Mouse (Mus musculus) bone marrow macrophage, adult 2 months (primary cell): ENCODE results near the gene Dgkb.

Source experiments
- CTCF ChIP-seq: IDR thresholded peaks from 2 replicates; pipeline ENCODE4 v1.5.1; 2012; ENCODE audit warnings: low read depth, mild to moderate bottlenecking, low read length, moderate library complexity
- POLR2A ChIP-seq: IDR thresholded peaks from 2 replicates; pipeline ENCODE4 v1.6.1; 2012; ENCODE audit warnings: mild to moderate bottlenecking, low read depth, low read length, borderline replicate concordance

DNA sequence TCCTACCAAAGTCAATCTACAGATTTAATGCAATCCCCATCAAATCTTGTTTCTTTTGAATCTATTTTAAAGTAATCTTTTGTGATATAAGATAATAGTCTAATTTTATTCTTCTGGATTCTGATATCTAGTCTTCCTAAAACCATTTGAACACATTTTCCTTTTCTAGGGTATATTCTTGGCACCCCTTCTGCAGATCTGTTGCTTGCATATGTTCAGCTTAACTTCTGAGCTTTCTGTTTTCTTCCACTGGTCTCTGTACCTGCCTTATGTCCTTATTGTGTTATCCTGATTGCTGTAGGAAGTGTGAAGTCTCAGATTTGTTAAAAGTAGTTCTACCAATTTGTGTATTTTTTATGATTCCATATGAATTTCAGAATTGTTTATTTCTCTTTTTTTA lies 451.3 kb downstream of the Dgkb start:
- no peak for TF ChIP-seq POLR2A
- no peak for TF ChIP-seq CTCF
